Mouse (Mus musculus) heart, adult 8-10 months (tissue): ENCODE measurements around the gene Sdhb. TPM values are rescaled to one million over a fixed set of nuclear protein-coding genes. Genes with fewer than 3 reads are reported as not detected.

ENCODE experiments used
- DNase-seq: peaks from one replicate; pipeline ENCODE4 v3.0.0; 2022; ENCODE audit warnings: low spot score
- total RNA-seq, 4 experiments: library from RNA; stranded (reverse); gene quantifications; 2 replicates each; pipeline ENCODE4 v1.2.4; 2022

Gene Sdhb
- total RNA-seq, 4 experiments from 2014 or later: 1,293 to 1,379 (median 1,312) TPM

DNA sequence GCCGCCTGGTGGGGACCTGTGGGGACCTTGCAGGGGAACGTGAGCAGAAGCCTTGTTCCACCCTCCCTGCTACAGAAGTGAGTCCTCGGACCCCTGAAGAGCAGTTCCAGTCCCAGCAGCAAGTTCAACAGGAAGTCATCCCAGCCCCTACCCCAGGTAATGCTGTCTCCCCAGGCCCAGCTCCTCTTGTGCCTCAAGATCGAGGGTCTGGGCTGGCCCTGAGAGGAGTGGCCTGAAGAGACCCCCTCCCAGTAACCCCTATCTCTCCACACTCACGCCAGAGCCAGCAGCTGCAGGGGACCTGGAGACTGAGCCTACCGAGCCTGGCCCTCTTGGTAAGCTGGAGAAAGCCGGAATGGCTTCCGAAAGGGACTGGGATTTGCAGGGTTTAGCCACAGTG is 53.1 kb downstream of the Sdhb start:
- no peak for DNase-seq

DNA sequence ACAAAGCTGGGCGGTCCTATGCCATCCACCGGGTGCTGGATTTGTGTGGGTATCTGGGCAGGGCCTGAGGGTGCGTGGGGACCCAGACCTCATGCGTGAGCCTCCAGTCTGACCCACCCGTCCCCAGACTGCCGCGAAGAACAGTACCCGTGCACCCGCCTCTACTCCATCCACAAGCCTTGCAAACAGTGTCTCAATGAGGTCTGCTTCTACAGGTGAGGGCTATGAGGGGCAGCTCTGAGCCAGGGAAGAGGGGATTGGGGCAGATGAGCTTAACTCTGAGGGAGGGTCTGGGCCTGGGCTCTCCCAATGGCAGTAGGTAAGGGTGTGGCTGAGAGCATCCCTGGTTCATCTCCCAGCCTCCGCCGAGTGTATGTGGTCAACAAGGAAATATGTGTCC is 53.9 kb downstream of the Sdhb start:
- DNase-seq: no peak

GRCm38 (mm10) chr4:141015356-141015755 is 54.4 kb downstream of the Sdhb start:
- DNase-seq: no peak

DNA sequence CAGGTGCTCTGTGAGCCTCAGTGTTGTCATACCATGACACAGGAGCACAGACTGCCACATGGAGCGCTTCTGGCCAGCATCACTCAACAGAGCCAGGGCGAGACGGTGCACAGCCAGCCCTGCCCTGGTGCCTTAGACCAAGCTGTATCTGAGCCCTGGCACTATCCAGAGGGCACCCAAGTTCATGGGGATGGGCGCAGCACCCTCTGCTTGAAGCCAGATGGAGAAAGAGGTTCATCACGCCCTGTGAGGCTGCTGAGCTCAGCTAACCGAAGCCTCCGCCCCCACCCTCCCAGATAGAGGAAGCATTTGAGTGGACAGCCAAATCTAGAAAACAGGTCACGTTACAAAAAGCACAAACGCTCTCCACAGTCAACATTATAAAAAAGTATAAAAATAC is 55.3 kb downstream of the Sdhb start:
- peak; percentile 35 for DNase-seq

GRCm38 (mm10) chr4:141017657-141018436 is 56.8 kb downstream of the Sdhb start:
- DNase-seq: no peak

DNA sequence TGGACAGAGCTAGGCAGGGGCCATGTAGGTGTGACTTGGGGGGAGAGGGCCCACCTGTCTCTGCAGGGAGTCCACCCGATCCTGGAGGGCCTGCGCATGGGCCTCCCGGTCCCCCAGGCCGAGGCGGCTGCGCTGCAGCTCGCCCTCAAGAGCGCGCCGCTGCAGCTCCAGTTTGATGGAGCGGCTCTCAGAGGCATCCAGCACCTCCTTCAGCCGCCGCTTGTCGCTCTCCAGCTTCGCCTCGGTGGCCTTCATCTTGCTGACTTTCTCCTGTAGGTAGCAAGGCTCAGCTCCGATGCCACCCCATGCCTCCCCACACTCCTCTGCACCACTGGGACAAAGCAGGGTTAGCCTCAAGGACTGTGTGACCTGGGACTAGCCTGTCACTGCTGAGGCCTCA is 59.2 kb downstream of the Sdhb start:
- no peak for DNase-seq

DNA sequence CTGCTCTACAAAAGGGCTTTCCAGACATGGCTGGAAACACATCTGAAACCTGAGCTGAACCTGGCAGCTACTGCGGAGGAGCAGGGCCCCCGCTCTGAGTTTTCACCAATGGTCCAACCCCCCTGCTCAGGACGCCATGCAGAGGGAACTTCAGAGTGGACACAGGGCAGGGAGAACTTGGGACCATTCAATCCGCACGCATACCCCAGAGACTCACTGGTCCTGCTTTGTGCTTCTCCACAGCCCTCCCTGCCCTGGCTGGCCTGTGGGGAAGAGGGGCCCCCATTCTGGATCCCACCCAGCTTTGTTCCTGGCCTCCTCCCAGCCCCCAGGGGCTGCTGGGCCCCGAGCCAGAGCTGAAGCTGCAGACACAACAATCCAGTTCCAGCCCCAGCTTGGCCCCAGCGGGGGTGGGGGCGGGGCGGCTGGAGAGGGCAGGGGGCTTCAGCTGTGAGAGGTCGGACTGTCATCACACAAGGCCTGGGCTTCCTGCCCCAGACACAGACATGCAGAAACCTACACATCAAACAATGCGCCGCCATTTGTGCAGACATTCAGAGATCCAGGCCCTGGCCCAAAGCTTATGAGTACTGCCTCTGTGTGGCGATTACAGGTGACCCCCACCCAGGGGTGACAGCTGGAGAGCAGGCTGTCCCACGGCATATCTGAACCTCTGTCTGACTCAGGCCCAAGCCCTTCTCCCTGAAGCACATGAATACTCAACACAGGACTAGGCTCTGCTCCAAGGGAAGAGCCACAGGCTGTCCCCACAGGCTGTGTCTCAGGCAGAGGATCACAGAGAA is 60.0 kb downstream of the Sdhb start:
- no peak for DNase-seq

DNA sequence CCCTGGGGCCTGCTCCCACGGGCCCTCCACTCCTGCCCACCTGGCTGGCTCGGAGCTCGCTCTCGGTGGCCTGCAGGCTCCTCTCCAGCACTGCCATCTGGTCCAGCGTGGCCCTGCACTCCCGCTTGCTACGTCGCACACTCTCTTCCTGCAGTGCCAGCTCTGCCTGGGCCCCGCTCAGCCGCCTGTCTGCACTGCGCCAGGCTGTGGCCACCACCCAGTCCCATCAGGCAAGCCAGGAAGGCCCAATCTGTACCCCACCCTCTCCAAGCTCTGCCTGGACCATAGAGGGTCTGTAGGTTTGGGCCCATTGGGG is 60.6 kb downstream of the Sdhb start:
- DNase-seq: no peak

GRCm38 (mm10) chr4:141024052-141024451 is 63.0 kb downstream of the Sdhb start:
- DNase-seq: no peak

DNA sequence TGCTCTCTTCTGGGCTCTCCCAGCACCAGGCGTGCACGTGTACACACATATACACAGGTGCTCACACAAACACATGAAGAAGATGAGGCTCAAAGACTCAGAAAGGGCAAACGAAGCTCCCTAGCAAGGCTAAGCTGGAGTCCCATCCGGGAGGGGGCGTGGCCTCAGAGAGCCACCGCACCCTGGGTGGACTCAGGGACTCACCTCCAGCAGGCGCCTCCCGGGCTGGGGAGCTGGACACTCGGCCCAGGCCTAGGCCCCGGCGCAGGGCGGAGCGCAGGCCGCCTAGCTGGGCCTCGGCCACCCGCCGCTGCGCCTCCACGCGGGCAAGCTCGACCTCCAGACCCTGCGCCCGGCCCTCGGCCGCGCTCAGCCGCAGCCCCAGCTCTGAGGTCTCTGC is 64.0 kb downstream of the Sdhb start:
- no peak for DNase-seq

Other genes with a start within 250 kb of the Sdhb start
- gene Padi6, start 218.6 kb upstream of the Sdhb start, total RNA-seq: not detected
- 1 to 10 TPM in 1 of 4 experiments, under 1 TPM in 3; 0.24 to 5.3 (median 0.27) TPM for gene Padi4, start 187.0 kb upstream of the Sdhb start, total RNA-seq
- gene Padi3, start 150.6 kb upstream of the Sdhb start, total RNA-seq: under 1 TPM; 0.09 to 0.34 (median 0.13) TPM
- gene Padi1, start 115.4 kb upstream of the Sdhb start, total RNA-seq: not detected
- 1 to 10 TPM in 3 of 4 experiments, under 1 TPM in 1; 0.72 to 1.3 (median 1.2) TPM for gene Padi2, start 54.9 kb upstream of the Sdhb start, total RNA-seq
- 10 to 100 TPM; 12.3 to 17.2 (median 15.6) TPM for gene Atp13a2, start 25.7 kb downstream of the Sdhb start, total RNA-seq
- gene Mfap2, start 49.2 kb downstream of the Sdhb start, total RNA-seq: 1 to 10 TPM; 1.7 to 2.8 (median 2.2) TPM
- gene Crocc, start 99.3 kb downstream of the Sdhb start, total RNA-seq: 1 to 10 TPM; 3.5 to 6.8 (median 5.3) TPM
- gene Necap2, start 117.2 kb downstream of the Sdhb start, total RNA-seq: 10 to 100 TPM; 14.7 to 18.2 (median 15.9) TPM
- gene Spata21, start 127.1 kb downstream of the Sdhb start, total RNA-seq: not detected
- gene Szrd1, start 178.6 kb downstream of the Sdhb start, total RNA-seq: 100 to 1,000 TPM in 2 of 4 experiments, 10 to 100 TPM in 2; 87.5 to 111 (median 98.0) TPM
- gene Fbxo42, start 186.7 kb downstream of the Sdhb start, total RNA-seq: 10 to 100 TPM in 2 of 4 experiments, 1 to 10 TPM in 2; 8.4 to 11.5 (median 10.0) TPM